Mouse (Mus musculus): ENCODE data around the gene Robo2.

The Robo2 gene

GRCm38 (mm10) chr16:74321666-74322371 is 89.8 kb downstream of the Robo2 start:
- DNase-seq = no peak

- DNase-seq = no peak
Measured at GRCm38 (mm10) chr16:74316150-74316549, 95.5 kb downstream of the Robo2 start.

GRCm38 (mm10) chr16:74313222-74313621 is 98.4 kb downstream of the Robo2 start:
- DNase-seq = no peak

GRCm38 (mm10) chr16:74307543-74307887 is 104.1 kb downstream of the Robo2 start:
- no peak for DNase-seq

GRCm38 (mm10) chr16:74306876-74307542 is 104.6 kb downstream of the Robo2 start:
- DNase-seq = no peak

- DNase-seq = no peak
Measured at GRCm38 (mm10) chr16:74287878-74288277, 123.7 kb downstream of the Robo2 start.

- DNase-seq = no peak
Measured at GRCm38 (mm10) chr16:74282549-74282948, 129.1 kb downstream of the Robo2 start.

GRCm38 (mm10) chr16:74276855-74277573 is 134.6 kb downstream of the Robo2 start:
- DNase-seq = no peak

GRCm38 (mm10) chr16:74274596-74274995 is 137.0 kb downstream of the Robo2 start:
- DNase-seq = no peak

GRCm38 (mm10) chr16:74272993-74273392 is 138.6 kb downstream of the Robo2 start:
- DNase-seq = no peak

GRCm38 (mm10) chr16:74258241-74258640 is 153.4 kb downstream of the Robo2 start:
- DNase-seq = no peak

GRCm38 (mm10) chr16:74244452-74244851 is 167.2 kb downstream of the Robo2 start:
- DNase-seq = no peak

GRCm38 (mm10) chr16:74241534-74241933 is 170.1 kb downstream of the Robo2 start:
- DNase-seq = no peak

- no peak for DNase-seq
Measured at GRCm38 (mm10) chr16:74237411-74237930, 174.2 kb downstream of the Robo2 start.

GRCm38 (mm10) chr16:74234393-74235059 is 177.1 kb downstream of the Robo2 start:
- DNase-seq = no peak

GRCm38 (mm10) chr16:74233596-74233995 is 178.0 kb downstream of the Robo2 start:
- DNase-seq = no peak

GRCm38 (mm10) chr16:74227285-74227684 is 184.3 kb downstream of the Robo2 start:
- no peak for DNase-seq

- no peak for DNase-seq
Measured at GRCm38 (mm10) chr16:74225423-74226272, 186.0 kb downstream of the Robo2 start.

- no peak for DNase-seq
Measured at GRCm38 (mm10) chr16:74222501-74222900, 189.1 kb downstream of the Robo2 start.

GRCm38 (mm10) chr16:74216879-74217415 is 194.7 kb downstream of the Robo2 start:
- no peak for DNase-seq

- peak; percentile 5 for DNase-seq
Measured at GRCm38 (mm10) chr16:74215791-74216190, 195.8 kb downstream of the Robo2 start.

- DNase-seq = no peak
Measured at GRCm38 (mm10) chr16:74200705-74201104, 210.9 kb downstream of the Robo2 start.

All from kidney, postnatal 14 days (tissue).